Mouse (Mus musculus) lung, postnatal 36 days (tissue): ENCODE measurements around the gene Lhx8.

Source experiments
- DNase-seq: peaks from one replicate; pipeline ENCODE4 v3.0.0; 2022; ENCODE audit warnings: mixed read lengths

Lhx8 gene

GRCm38 (mm10) chr3:154321921-154322574 lies 8.4 kb downstream of the Lhx8 start:
- no peak for DNase-seq

GRCm38 (mm10) chr3:154317651-154318248 lies 12.7 kb downstream of the Lhx8 start:
- peak; percentile 26 for DNase-seq

GRCm38 (mm10) chr3:154305163-154305884 lies 25.1 kb downstream of the Lhx8 start:
- no peak for DNase-seq

GRCm38 (mm10) chr3:154301102-154301501 lies 29.4 kb downstream of the Lhx8 start:
- no peak for DNase-seq

- DNase-seq, result no peak
Observed at GRCm38 (mm10) chr3:154300006-154300405, 30.5 kb downstream of the Lhx8 start.

GRCm38 (mm10) chr3:154298490-154298889 lies 32.0 kb downstream of the Lhx8 start:
- no peak for DNase-seq

GRCm38 (mm10) chr3:154297499-154297898 lies 33.0 kb downstream of the Lhx8 start:
- peak; percentile 21 for DNase-seq

GRCm38 (mm10) chr3:154294924-154295834 lies 35.3 kb downstream of the Lhx8 start:
- DNase-seq, result no peak

GRCm38 (mm10) chr3:154293839-154294490 lies 36.5 kb downstream of the Lhx8 start:
- no peak for DNase-seq

- DNase-seq, result no peak
Observed at GRCm38 (mm10) chr3:154292126-154292525, 38.3 kb downstream of the Lhx8 start.

GRCm38 (mm10) chr3:154290351-154290750 lies 40.1 kb downstream of the Lhx8 start:
- DNase-seq, result no peak

- DNase-seq, result no peak
Observed at GRCm38 (mm10) chr3:154288429-154289069, 41.9 kb downstream of the Lhx8 start.

- peak; percentile 13 for DNase-seq
Observed at GRCm38 (mm10) chr3:154287217-154287616, 43.2 kb downstream of the Lhx8 start.

GRCm38 (mm10) chr3:154285351-154285750 lies 45.1 kb downstream of the Lhx8 start:
- no peak for DNase-seq

- DNase-seq, result no peak
Observed at GRCm38 (mm10) chr3:154284260-154284659, 46.2 kb downstream of the Lhx8 start.

- no peak for DNase-seq
Observed at GRCm38 (mm10) chr3:154274681-154275080, 55.8 kb downstream of the Lhx8 start.

- DNase-seq, result peak; percentile 75
Observed at GRCm38 (mm10) chr3:154269757-154270366, 60.6 kb downstream of the Lhx8 start.

GRCm38 (mm10) chr3:154268313-154268712 lies 62.1 kb downstream of the Lhx8 start:
- no peak for DNase-seq

GRCm38 (mm10) chr3:154257312-154257711 lies 73.1 kb downstream of the Lhx8 start:
- no peak for DNase-seq
